Mouse (Mus musculus) erythroid progenitor cell, adult 5-6 weeks (primary cell): Measurements from ENCODE around the gene Tnfrsf13c. TPM values are rescaled to one million over a fixed set of nuclear protein-coding genes. Genes with fewer than 3 reads are reported as not detected.

ENCODE experiments used
- ATAC-seq: replicated peaks from 2 replicates; pipeline ENCODE4 v1.8.0; 2016; ENCODE audit warnings: moderate number of reproducible peaks, mild to moderate bottlenecking, moderate TSS enrichment, inconsistent platforms; ENCODE audit not compliant: poor library complexity, low FRiP score, severe bottlenecking
- total RNA-seq, 2 experiments: library from RNA; stranded (forward) in 1 of 2; stranded (reverse) in 1 of 2; fragments of 150-400 nt in 1 of 2; fragments of 186-747, 209-891 nt in 1 of 2; gene quantifications; 2 replicates each; pipeline versions ENCODE4 v1.2.3 to v1.2.4; 2015 to 2017; ENCODE audit warnings: low replicate concordance in 2 of 2

Tnfrsf13c gene
- total RNA-seq, 2 experiments from 2014 or later, result 6.7 to 13.4 TPM

- ATAC-seq, result no peak
Measured at GRCm38 (mm10) chr15:82187401-82187800, 36.8 kb downstream of the Tnfrsf13c start.

DNA sequence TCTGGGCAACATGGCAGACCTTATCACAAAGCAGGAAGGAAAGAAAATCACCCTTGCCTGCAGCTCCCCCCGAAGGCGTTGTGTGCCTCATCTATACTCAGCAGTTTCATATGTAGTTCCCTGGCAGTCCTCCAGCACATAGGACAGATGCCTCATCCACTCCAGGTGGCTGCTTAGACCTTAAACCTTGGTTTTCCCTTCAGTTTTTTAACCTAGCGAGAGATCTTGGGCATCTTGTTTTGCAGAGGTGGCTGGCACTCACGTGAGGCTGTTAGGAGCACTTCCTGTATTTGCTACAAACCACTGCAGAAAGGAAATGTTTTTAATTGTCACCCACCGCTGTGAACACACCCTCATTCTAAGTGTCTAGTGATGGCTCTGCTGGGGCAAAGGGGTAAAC lies 37.2 kb downstream of the Tnfrsf13c start:
- 0 out of 2 replicates have a peak, but pooled peaks have one; percentile 8 for ATAC-seq

DNA sequence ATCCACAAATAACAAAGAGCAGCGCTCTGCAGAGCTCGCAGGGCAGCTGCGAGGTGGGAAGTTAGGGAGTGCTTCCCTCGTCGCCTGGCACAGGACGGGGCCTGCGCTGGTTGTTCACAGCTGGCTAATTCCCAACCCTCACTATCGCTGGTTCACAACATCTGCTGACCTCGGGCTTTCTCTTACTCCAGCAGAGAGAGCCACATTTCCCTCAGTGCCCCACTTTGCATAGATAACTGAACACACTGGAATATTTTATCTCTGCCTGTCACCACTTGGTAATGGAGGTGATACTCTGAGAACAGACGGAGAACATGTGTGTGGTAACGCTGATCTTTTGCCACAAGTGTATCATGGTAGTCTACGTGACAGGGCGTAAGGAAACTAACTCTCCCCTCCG lies 38.0 kb downstream of the Tnfrsf13c start:
- ATAC-seq, result peak; percentile 64

DNA sequence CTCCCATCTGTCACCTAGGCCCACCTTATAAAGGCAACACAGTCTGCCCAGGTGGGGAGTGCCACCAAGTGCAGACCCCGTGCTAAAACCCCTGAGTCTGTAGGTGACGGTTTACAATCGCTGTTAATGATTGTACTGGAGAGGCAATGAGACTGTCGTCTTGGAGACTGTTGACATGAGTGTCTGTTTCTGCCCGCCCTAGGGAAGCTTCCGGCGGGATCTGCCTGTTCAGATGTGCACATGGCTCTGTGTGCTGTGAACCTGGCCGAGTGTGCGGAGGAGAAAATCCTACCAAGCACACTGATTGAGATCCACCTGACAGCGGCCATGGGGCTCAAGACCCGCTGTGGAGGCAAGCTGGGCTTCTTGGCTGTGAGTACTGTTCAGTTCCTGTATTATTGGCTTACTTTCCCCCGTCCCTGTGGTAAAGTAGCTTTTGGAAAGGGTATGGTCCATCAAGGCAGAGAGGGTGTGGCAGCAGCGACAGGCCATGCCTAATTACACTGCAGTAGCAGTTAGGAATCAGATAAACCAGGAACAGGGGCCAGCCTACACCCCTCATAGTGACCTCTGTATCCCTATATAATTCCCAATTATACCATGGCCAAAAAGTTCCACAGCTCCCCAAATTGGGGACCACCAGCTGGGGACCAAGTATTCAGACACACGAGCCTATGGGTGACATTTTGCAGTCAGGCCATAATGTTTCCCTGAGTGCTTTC lies 38.9 kb downstream of the Tnfrsf13c start:
- ATAC-seq, result no peak

DNA sequence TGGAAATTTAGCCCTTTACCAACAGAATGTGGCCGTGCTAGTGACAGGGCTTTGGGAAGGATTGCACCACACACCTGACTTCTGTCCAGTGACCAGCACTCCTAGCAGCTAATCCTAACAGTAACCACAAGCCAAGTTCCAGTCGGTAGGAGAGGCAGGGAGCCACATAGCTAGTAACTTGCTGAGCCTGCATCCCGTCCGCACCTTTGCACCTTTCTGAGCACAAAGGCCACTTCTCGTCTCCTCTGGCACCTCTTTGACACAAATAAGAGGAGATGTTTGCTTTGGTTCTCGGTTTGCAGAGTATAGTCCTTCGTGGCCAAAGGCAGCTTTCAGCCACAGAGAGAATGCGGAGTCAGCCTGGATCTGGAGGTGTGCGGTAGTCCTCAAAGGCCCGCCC lies 39.5 kb downstream of the Tnfrsf13c start:
- ATAC-seq, result no peak

- peak; percentile 74 for ATAC-seq
Measured at GRCm38 (mm10) chr15:82184183-82184582, 40.0 kb downstream of the Tnfrsf13c start.

DNA sequence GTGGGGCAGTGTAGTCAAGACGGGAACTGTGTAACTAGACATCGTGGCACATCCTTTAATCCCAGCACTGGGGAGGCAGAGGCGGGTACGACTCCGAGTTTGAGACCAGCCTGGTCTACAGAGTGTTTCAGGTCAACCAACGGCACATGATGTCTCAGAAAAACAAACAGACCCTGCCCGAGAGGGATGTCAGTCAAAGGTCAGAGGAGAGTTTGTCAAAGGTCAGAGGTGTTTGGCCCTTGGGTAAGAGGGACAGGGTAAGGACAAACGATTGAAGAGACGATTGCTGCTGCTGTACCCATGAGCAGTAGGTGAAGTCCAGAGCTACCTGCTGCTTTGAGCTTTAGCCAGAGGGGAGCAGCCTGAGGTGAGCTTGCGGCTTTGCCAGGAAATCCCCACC lies 40.6 kb downstream of the Tnfrsf13c start:
- no peak for ATAC-seq

DNA sequence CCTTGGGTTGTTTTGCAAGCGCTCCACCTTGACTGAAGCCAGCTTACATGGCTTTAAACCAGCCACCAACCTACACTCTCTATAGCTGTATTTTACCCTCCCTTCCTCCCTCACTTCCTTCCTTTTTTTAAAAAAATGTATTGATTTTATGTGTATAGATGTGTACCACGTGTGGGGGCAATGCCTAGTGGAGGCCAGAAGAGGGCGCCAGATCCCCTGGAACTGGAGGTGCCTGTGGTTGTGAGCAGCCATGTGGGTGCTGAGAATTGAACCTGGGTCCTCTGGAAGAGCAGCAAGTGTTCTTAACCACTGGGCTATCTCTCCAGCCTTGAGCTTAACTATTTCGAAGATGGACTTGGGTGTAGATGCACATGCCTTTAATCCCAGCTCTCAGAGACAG lies 41.9 kb downstream of the Tnfrsf13c start:
- ATAC-seq, result no peak

GRCm38 (mm10) chr15:82181131-82181530 lies 43.0 kb downstream of the Tnfrsf13c start:
- peak; percentile 39 for ATAC-seq

DNA sequence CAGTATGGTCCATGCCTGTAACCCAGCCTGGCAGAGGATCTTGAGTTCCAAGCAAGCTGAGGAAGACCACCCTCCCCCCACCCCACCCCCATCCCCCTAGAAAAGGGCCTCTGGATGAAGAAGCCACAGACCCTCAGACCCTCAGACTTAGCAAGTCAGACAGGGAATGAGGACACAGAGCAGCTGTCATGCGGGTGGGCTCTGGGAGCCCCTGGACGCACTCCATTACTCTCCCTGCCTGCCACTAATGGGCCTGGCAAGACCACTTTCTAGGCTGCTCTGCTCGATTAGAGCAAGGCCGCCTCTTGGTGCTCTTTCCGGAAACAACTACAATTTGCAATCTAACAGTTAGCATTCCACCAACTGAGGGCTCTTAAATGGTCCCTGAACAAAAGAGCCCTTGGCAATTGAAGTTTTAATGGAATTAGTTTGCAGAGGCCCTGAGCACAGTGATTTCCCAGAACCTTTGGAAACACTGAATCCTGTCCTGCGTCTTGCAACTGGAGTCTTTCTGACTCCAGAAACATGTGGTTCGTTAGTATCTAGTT lies 46.4 kb downstream of the Tnfrsf13c start:
- ATAC-seq, result no peak

- ATAC-seq, result no peak
Measured at GRCm38 (mm10) chr15:82175091-82175490, 49.1 kb downstream of the Tnfrsf13c start.

- no peak for ATAC-seq
Measured at GRCm38 (mm10) chr15:82172648-82173047, 51.5 kb downstream of the Tnfrsf13c start.

Other genes starting within 250 kb of the Tnfrsf13c start
- not detected in 2 replicates for gene 1700029P11Rik, start 243.8 kb downstream of the Tnfrsf13c start, total RNA-seq (2015; ENCODE audit: low replicate concordance)
- not detected in 2 replicates for gene 1700029P11Rik, start 243.8 kb downstream of the Tnfrsf13c start, total RNA-seq (2017; ENCODE audit: low replicate concordance)
- gene Xrcc6, start 236.5 kb downstream of the Tnfrsf13c start, total RNA-seq (2015; ENCODE audit: low replicate concordance), result 64.9 and 89.3 TPM in 2 replicates
- gene Xrcc6, start 236.5 kb downstream of the Tnfrsf13c start, total RNA-seq (2017; ENCODE audit: low replicate concordance), result 104 and 112 TPM in 2 replicates
- 21.0 and 34.2 TPM in 2 replicates for gene Desi1, start 190.5 kb downstream of the Tnfrsf13c start, total RNA-seq (2015; ENCODE audit: low replicate concordance)
- gene Desi1, start 190.5 kb downstream of the Tnfrsf13c start, total RNA-seq (2017; ENCODE audit: low replicate concordance), result 7.9 and 10.7 TPM in 2 replicates
- 62.7 and 97.3 TPM in 2 replicates for gene Snu13, start 176.8 kb downstream of the Tnfrsf13c start, total RNA-seq (2015; ENCODE audit: low replicate concordance)
- gene Snu13, start 176.8 kb downstream of the Tnfrsf13c start, total RNA-seq (2017; ENCODE audit: low replicate concordance), result 46.7 and 52.1 TPM in 2 replicates
- not detected in 2 replicates for gene 4930407I10Rik, start 165.2 kb downstream of the Tnfrsf13c start, total RNA-seq (2015; ENCODE audit: low replicate concordance)
- gene 4930407I10Rik, start 165.2 kb downstream of the Tnfrsf13c start, total RNA-seq (2017; ENCODE audit: low replicate concordance), result not detected in 2 replicates
- gene Mei1, start 154.4 kb downstream of the Tnfrsf13c start, total RNA-seq (2015; ENCODE audit: low replicate concordance), result not detected in 2 replicates
- not detected in 2 replicates for gene Mei1, start 154.4 kb downstream of the Tnfrsf13c start, total RNA-seq (2017; ENCODE audit: low replicate concordance)
- gene Ccdc134, start 96.4 kb downstream of the Tnfrsf13c start, total RNA-seq (2015; ENCODE audit: low replicate concordance), result 2.9 and 12.6 TPM in 2 replicates
- 5.5 and 5.8 TPM in 2 replicates for gene Ccdc134, start 96.4 kb downstream of the Tnfrsf13c start, total RNA-seq (2017; ENCODE audit: low replicate concordance)
- gene Srebf2, start 77.2 kb downstream of the Tnfrsf13c start, total RNA-seq (2015; ENCODE audit: low replicate concordance), result 40.7 and 42.9 TPM in 2 replicates
- 36.2 and 43.0 TPM in 2 replicates for gene Srebf2, start 77.2 kb downstream of the Tnfrsf13c start, total RNA-seq (2017; ENCODE audit: low replicate concordance)
- gene Shisa8, start 11.6 kb downstream of the Tnfrsf13c start, total RNA-seq (2015; ENCODE audit: low replicate concordance), result not detected in 2 replicates
- not detected in 2 replicates for gene Shisa8, start 11.6 kb downstream of the Tnfrsf13c start, total RNA-seq (2017; ENCODE audit: low replicate concordance)
- gene Cenpm, start 20.4 kb upstream of the Tnfrsf13c start, total RNA-seq (2015; ENCODE audit: low replicate concordance), result 50.7 and 56.2 TPM in 2 replicates
- 11.6 and 36.7 TPM in 2 replicates for gene Cenpm, start 20.4 kb upstream of the Tnfrsf13c start, total RNA-seq (2017; ENCODE audit: low replicate concordance)
- gene 1500009C09Rik, start 28.0 kb upstream of the Tnfrsf13c start, total RNA-seq (2015; ENCODE audit: low replicate concordance), result not detected in 2 replicates
- gene 1500009C09Rik, start 28.0 kb upstream of the Tnfrsf13c start, total RNA-seq (2017; ENCODE audit: low replicate concordance), result not detected in 2 replicates
- gene Sept3, start 50.5 kb upstream of the Tnfrsf13c start, total RNA-seq (2015; ENCODE audit: low replicate concordance), result not detected in 2 replicates
- not detected in 2 replicates for gene Sept3, start 50.5 kb upstream of the Tnfrsf13c start, total RNA-seq (2017; ENCODE audit: low replicate concordance)
- not detected in 2 replicates for gene Wbp2nl, start 74.6 kb upstream of the Tnfrsf13c start, total RNA-seq (2015; ENCODE audit: low replicate concordance)
- gene Wbp2nl, start 74.6 kb upstream of the Tnfrsf13c start, total RNA-seq (2017; ENCODE audit: low replicate concordance), result not detected in 2 replicates
- gene Naga, start 114.6 kb upstream of the Tnfrsf13c start, total RNA-seq (2015; ENCODE audit: low replicate concordance), result 119 and 154 TPM in 2 replicates
- 62.6 and 69.7 TPM in 2 replicates for gene Naga, start 114.6 kb upstream of the Tnfrsf13c start, total RNA-seq (2017; ENCODE audit: low replicate concordance)
- 88.4 and 89.0 TPM in 2 replicates for gene Pheta2, start 114.6 kb upstream of the Tnfrsf13c start, total RNA-seq (2015; ENCODE audit: low replicate concordance)
- 85.0 and 97.9 TPM in 2 replicates for gene Pheta2, start 114.6 kb upstream of the Tnfrsf13c start, total RNA-seq (2017; ENCODE audit: low replicate concordance)
- 137 and 202 TPM in 2 replicates for gene Smdt1, start 114.6 kb upstream of the Tnfrsf13c start, total RNA-seq (2015; ENCODE audit: low replicate concordance)
- 52.8 and 71.0 TPM in 2 replicates for gene Smdt1, start 114.6 kb upstream of the Tnfrsf13c start, total RNA-seq (2017; ENCODE audit: low replicate concordance)
- 91.4 and 203 TPM in 2 replicates for gene Ndufa6, start 130.0 kb upstream of the Tnfrsf13c start, total RNA-seq (2015; ENCODE audit: low replicate concordance)
- gene Ndufa6, start 130.0 kb upstream of the Tnfrsf13c start, total RNA-seq (2017; ENCODE audit: low replicate concordance), result 31.5 and 64.6 TPM in 2 replicates
- gene Cyp2d22, start 155.9 kb upstream of the Tnfrsf13c start, total RNA-seq (2015; ENCODE audit: low replicate concordance), result not detected in 2 replicates
- gene Cyp2d22, start 155.9 kb upstream of the Tnfrsf13c start, total RNA-seq (2017; ENCODE audit: low replicate concordance), result not detected in 2 replicates
- gene Cyp2d11, start 169.7 kb upstream of the Tnfrsf13c start, total RNA-seq (2015; ENCODE audit: low replicate concordance), result not detected in 2 replicates
- gene Cyp2d11, start 169.7 kb upstream of the Tnfrsf13c start, total RNA-seq (2017; ENCODE audit: low replicate concordance), result not detected in 2 replicates
- gene Cyp2d10, start 182.8 kb upstream of the Tnfrsf13c start, total RNA-seq (2015; ENCODE audit: low replicate concordance), result not detected in 2 replicates
- gene Cyp2d10, start 182.8 kb upstream of the Tnfrsf13c start, total RNA-seq (2017; ENCODE audit: low replicate concordance), result not detected in 2 replicates
- not detected in 2 replicates for gene Cyp2d9, start 209.1 kb upstream of the Tnfrsf13c start, total RNA-seq (2015; ENCODE audit: low replicate concordance)
- not detected in 2 replicates for gene Cyp2d9, start 209.1 kb upstream of the Tnfrsf13c start, total RNA-seq (2017; ENCODE audit: low replicate concordance)